Mouse (Mus musculus): Measurements from ENCODE around the gene Runx2. TPM values are rescaled to one million over a fixed set of nuclear protein-coding genes. Genes with fewer than 3 reads are reported as not detected.

Gene Runx2
- polyA plus RNA-seq, 1 experiment from 2014 or later = 1.0 TPM

DNA sequence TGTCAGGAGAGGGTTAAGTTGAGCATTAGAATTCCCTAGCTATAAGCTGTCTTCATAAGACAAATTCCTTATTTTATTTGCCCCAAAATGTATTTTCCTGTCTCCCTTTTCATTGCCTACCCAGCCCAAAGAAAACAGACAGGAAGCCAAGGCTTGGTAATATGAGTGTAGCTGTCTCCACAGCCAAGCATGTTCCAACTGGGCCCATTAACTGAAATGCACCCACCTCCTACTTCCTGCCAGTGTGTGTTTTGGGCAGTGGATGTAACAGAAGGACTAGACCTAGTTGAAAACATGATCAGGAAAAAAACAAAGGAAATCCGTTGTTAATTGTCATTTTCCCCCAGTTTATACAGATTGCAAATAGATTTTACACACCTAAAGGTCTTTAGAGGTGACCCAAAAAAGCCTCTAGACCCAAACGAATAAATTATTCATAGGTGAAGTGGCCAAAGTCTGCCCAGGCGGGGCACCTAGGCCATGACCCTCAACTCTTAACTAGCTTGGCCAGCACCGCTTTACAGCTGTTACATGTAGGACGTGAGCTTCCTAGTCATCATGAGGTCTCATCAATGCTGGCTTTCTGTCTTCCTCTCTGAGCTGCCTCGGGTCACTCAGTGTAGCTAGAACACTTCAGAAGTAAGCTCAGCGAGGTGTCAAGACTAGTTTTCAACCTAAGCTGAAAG lies 154.3 kb downstream of the Runx2 start:
- TF ChIP-seq CTCF (IDR thresholded peaks at IDR 0.05; ENCODE audit: low read depth) = no peak
- H3K9me3 ChIP-seq (ENCODE audit: control insufficient read depth) = no peaks in the 10 kb centered on the region
- no peaks in the 10 kb centered on the region for H3K4me1 ChIP-seq (replicated peaks; ENCODE audit: control insufficient read depth, insufficient read depth, low read length)
- no peak overlapping the region for H3K4me2 ChIP-seq (replicated peaks; ENCODE audit: low read depth)
- H3K9ac ChIP-seq (ENCODE audit: low read depth, low read length) = no peak overlapping the region
- ATAC-seq = no peak
- no peaks in the 10 kb centered on the region for H3K27me3 ChIP-seq (replicated peaks; ENCODE audit: control insufficient read depth, insufficient read depth, low read length)
- H3K4me3 ChIP-seq (ENCODE audit: low read depth, low read length) = no peak overlapping the region
- H3K36me3 ChIP-seq (ENCODE audit: control insufficient read depth, insufficient read depth) = no peaks in the 10 kb centered on the region
- no peak overlapping the region for H3K27ac ChIP-seq (ENCODE audit: low read depth, low read length)
- WGBS = 68% methylated on average over 7 of the region's 7 CpGs

GRCm38 (mm10) chr17:44654503-44654902 lies 160.1 kb downstream of the Runx2 start:
- no peak for TF ChIP-seq CTCF (IDR thresholded peaks at IDR 0.05; ENCODE audit: low read depth)
- Histone ChIP-seq H3K9me3 (ENCODE audit: control insufficient read depth) (no peaks in the 10 kb centered on the region), H3K27me3 (replicated peaks; ENCODE audit: control insufficient read depth, insufficient read depth, low read length) (no peaks in the 10 kb centered on the region), H3K36me3 (ENCODE audit: control insufficient read depth, insufficient read depth) (no peaks in the 10 kb centered on the region), H3K4me3 (ENCODE audit: low read depth, low read length) (no peak overlapping the region), H3K4me2 (replicated peaks; ENCODE audit: low read depth) (no peak overlapping the region), H3K27ac (ENCODE audit: low read depth, low read length) (no peak overlapping the region), H3K9ac (ENCODE audit: low read depth, low read length) (no peak overlapping the region), H3K4me1 (replicated peaks; ENCODE audit: control insufficient read depth, insufficient read depth, low read length) (no peaks in the 10 kb centered on the region)
- ATAC-seq = no peak
- WGBS = 84% methylated on average over 4 of the region's 4 CpGs

DNA sequence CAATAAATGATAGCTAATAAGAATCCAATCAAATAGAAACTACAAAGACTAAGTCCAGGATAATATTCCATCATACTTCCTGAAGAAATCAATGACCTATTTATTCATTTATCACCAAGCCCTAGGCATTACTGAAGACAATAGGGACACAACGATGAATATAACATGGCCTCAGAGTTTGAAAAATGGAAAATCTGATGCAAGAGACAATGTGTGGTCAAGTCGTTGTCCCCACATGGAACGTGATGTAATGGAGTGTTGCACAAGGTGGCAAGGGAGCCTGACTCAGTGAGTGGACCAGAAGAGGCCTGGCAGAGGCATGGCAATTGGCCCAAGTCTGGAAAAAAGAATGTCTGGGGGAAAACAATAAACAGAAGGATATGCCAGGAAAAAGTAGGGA lies 161.5 kb downstream of the Runx2 start:
- no peak for ATAC-seq
- Histone ChIP-seq H3K36me3 (ENCODE audit: control insufficient read depth, insufficient read depth) (no peaks in the 10 kb centered on the region), H3K4me3 (ENCODE audit: low read depth, low read length) (no peak overlapping the region), H3K4me1 (replicated peaks; ENCODE audit: control insufficient read depth, insufficient read depth, low read length) (no peaks in the 10 kb centered on the region), H3K9ac (ENCODE audit: low read depth, low read length) (no peak overlapping the region), H3K4me2 (replicated peaks; ENCODE audit: low read depth) (no peak overlapping the region), H3K27ac (ENCODE audit: low read depth, low read length) (no peak overlapping the region), H3K27me3 (replicated peaks; ENCODE audit: control insufficient read depth, insufficient read depth, low read length) (no peaks in the 10 kb centered on the region), H3K9me3 (ENCODE audit: control insufficient read depth) (no peaks in the 10 kb centered on the region)
- no peak for TF ChIP-seq CTCF (IDR thresholded peaks at IDR 0.05; ENCODE audit: low read depth)
- WGBS = 85% methylated on average over 3 of the region's 3 CpGs

- H3K4me2 ChIP-seq (replicated peaks; ENCODE audit: low read depth) = no peak overlapping the region
- H3K27ac ChIP-seq (ENCODE audit: low read depth, low read length) = no peak overlapping the region
- TF ChIP-seq CTCF (IDR thresholded peaks at IDR 0.05; ENCODE audit: low read depth) = no peak
- no peaks in the 10 kb centered on the region for H3K9me3 ChIP-seq (ENCODE audit: control insufficient read depth)
- H3K4me1 ChIP-seq (replicated peaks; ENCODE audit: control insufficient read depth, insufficient read depth, low read length) = no peaks in the 10 kb centered on the region
- ATAC-seq = no peak
- no peak overlapping the region for H3K4me3 ChIP-seq (ENCODE audit: low read depth, low read length)
- no peak overlapping the region for H3K9ac ChIP-seq (ENCODE audit: low read depth, low read length)
- H3K36me3 ChIP-seq (ENCODE audit: control insufficient read depth, insufficient read depth) = no peaks in the 10 kb centered on the region
- 90% methylated on average over 7 of the region's 7 CpGs for WGBS
- H3K27me3 ChIP-seq (replicated peaks; ENCODE audit: control insufficient read depth, insufficient read depth, low read length) = no peaks in the 10 kb centered on the region
These were observed 162.5 kb downstream of the Runx2 start for GRCm38 (mm10) chr17:44652054-44652453.

GRCm38 (mm10) chr17:44651613-44652012 lies 163.0 kb downstream of the Runx2 start:
- Histone ChIP-seq H3K9me3 (ENCODE audit: control insufficient read depth) (no peaks in the 10 kb centered on the region), H3K27ac (ENCODE audit: low read depth, low read length) (no peak overlapping the region), H3K27me3 (replicated peaks; ENCODE audit: control insufficient read depth, insufficient read depth, low read length) (no peaks in the 10 kb centered on the region), H3K36me3 (ENCODE audit: control insufficient read depth, insufficient read depth) (no peaks in the 10 kb centered on the region), H3K4me3 (ENCODE audit: low read depth, low read length) (no peak overlapping the region), H3K4me2 (replicated peaks; ENCODE audit: low read depth) (no peak overlapping the region), H3K9ac (ENCODE audit: low read depth, low read length) (no peak overlapping the region), H3K4me1 (replicated peaks; ENCODE audit: control insufficient read depth, insufficient read depth, low read length) (no peaks in the 10 kb centered on the region)
- ATAC-seq = no peak
- TF ChIP-seq CTCF (IDR thresholded peaks at IDR 0.05; ENCODE audit: low read depth) = no peak
- WGBS = 65% methylated on average over 8 of the region's 8 CpGs

DNA sequence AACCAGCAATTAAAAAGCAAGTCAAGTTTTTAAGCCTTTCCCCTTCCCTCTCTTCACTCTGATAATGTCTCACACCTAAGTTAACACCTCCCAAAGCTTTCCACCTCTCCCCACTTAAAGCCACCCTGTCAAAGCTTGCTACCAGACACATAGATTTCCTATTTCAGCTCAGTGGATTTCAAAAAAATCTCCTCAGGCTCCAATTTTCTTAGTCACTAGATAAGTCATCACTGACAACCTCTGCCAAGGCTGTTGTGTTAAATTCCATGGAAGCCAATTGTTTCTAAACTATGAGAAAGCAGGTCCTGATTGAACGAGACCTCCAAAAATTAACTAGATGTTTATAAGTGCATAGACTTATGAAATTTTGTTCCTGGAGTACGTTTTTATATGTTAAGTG lies 164.2 kb downstream of the Runx2 start:
- 79% methylated on average over 2 of the region's 2 CpGs for WGBS
- no peak overlapping the region for H3K9ac ChIP-seq (ENCODE audit: low read depth, low read length)
- ATAC-seq = no peak
- TF ChIP-seq CTCF (IDR thresholded peaks at IDR 0.05; ENCODE audit: low read depth) = no peak
- H3K27ac ChIP-seq (ENCODE audit: low read depth, low read length) = no peak overlapping the region
- H3K36me3 ChIP-seq (ENCODE audit: control insufficient read depth, insufficient read depth) = no peaks in the 10 kb centered on the region
- no peak overlapping the region for H3K4me3 ChIP-seq (ENCODE audit: low read depth, low read length)
- H3K9me3 ChIP-seq (ENCODE audit: control insufficient read depth) = no peaks in the 10 kb centered on the region
- H3K4me1 ChIP-seq (replicated peaks; ENCODE audit: control insufficient read depth, insufficient read depth, low read length) = no peaks in the 10 kb centered on the region
- H3K4me2 ChIP-seq (replicated peaks; ENCODE audit: low read depth) = no peak overlapping the region
- no peaks in the 10 kb centered on the region for H3K27me3 ChIP-seq (replicated peaks; ENCODE audit: control insufficient read depth, insufficient read depth, low read length)

DNA sequence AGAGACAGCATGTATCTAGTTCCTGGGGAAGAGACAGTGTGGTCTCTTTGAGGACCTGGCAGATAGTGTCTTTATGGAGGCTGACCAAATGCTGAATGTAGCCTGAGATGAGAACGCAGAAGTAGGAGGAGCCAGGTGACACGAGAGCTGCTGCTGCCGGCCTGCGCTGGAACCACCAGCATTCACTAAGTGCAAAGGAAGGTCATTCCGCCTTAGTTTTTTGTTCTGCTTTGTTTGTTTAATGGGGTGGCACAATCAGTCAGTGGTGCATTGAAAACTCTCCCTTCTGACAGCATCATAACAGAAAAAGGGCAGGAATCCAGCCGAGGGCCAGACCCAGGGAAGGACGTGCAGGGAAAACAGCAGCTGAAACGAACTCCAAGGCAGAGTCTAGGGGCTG lies 165.5 kb downstream of the Runx2 start:
- Histone ChIP-seq H3K27me3 (replicated peaks; ENCODE audit: control insufficient read depth, insufficient read depth, low read length) (no peaks in the 10 kb centered on the region), H3K4me1 (replicated peaks; ENCODE audit: control insufficient read depth, insufficient read depth, low read length) (no peaks in the 10 kb centered on the region), H3K9me3 (ENCODE audit: control insufficient read depth) (no peaks in the 10 kb centered on the region), H3K9ac (ENCODE audit: low read depth, low read length) (no peak overlapping the region), H3K4me2 (replicated peaks; ENCODE audit: low read depth) (no peak overlapping the region), H3K4me3 (ENCODE audit: low read depth, low read length) (no peak overlapping the region), H3K36me3 (ENCODE audit: control insufficient read depth, insufficient read depth) (no peaks in the 10 kb centered on the region), H3K27ac (ENCODE audit: low read depth, low read length) (no peak overlapping the region)
- TF ChIP-seq CTCF (IDR thresholded peaks at IDR 0.05; ENCODE audit: low read depth) = no peak
- no peak for ATAC-seq
- 29% methylated on average over 8 of the region's 8 CpGs for WGBS
